Mouse (Mus musculus) A20 (cell line): ENCODE results near the gene Pcdh9.

Source experiments
- DNase-seq: peaks from one replicate; pipeline ENCODE4 v3.0.0-alpha.2; 2011; ENCODE audit warnings: low read depth, low spot score

Gene Pcdh9

DNA sequence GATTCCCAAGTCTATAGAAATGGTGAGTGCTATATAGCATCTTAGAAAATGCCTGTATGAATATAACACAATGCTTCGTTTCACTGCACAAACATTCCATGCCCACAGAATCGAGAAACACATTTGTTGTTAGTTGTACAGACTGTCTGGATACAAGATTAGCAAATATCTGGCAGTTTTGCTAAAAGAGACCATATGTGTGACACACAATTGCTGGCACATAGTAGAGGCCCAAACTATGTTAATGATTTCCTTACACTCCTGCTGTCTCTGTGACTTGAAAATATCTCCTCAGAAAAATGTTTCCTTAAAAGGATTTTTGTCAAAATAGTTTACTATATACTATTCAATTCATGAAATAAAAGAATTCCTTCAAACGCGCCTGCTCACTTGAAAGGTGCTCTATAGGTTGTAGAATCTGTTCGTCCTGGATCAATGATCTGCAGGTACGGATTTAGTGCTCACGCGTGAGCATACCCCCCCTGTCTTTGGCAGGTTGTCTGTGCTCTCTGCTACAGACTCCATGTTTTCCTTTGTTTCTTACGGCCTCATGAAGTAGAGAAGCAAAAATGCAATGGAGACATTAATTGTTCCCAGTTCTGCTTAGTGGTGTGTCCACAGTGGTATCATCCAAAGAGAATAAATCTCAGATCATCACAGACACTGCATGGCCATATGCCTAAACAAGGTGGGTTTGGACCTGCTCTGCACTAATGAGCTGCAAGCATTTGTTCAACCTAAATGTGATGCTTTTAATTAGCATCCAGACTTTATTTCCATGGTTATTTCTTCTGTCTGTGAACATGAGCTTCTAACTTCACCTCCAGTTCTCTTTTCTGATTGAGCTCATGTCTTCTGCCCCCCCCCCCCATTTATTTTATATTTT, 707.6 kb downstream of the Pcdh9 start:
- DNase-seq: no peak

DNA sequence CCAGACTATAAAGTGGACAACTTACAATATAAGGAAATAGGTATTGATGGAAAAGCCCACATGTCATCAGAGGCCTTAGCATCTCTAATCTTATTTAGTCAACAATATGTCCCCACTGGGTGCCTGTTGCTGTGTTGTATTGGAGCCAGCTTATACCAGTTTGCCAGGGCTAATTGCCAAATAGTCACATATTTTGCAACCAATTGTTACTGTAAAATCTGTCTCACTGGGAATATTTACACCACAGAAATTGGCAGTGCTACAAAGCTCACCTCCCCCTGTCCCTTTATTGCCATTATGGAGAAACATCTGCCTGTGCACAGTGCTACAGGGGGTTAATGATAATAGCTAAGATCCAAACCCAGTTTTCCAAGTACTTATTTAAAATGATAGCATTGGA, 721.3 kb downstream of the Pcdh9 start:
- no peak for DNase-seq

DNA sequence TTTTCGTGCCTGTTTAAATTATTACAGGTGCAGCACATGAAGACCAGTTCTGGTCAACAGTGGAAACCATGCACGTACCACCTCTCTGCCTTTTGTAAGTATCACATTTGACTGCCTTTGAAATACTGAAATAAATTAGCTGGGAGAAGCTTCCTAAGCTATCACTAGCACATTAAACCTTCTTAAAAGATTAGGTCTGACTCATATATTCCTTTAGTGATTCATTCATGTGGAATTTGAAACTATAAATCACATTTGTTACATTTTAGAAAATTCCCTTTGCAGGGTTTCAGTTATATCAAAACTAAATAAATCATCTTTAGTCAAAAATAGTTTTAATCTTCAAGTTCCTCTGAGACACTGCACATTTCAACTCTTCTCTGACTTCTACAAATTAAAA, 722.1 kb downstream of the Pcdh9 start:
- no peak for DNase-seq

DNA sequence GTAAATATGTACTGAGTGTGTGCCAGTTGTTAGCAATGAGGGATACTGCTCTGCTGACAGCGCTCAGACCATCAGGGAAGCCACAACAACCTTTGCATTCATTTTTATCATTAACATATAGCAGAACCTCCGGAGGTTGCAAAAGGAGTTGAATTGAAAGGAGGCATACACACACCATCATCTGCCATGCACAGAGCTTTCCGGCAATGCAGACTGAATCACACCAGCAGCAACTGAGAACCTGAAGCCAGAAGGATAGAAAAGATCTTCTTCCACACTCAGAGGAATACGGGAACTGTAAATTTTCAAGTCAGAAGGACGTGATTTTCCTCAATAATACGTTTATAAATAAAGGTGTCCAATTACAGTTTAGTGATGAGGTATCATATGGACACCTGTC, 747.1 kb downstream of the Pcdh9 start:
- DNase-seq: no peak

DNA sequence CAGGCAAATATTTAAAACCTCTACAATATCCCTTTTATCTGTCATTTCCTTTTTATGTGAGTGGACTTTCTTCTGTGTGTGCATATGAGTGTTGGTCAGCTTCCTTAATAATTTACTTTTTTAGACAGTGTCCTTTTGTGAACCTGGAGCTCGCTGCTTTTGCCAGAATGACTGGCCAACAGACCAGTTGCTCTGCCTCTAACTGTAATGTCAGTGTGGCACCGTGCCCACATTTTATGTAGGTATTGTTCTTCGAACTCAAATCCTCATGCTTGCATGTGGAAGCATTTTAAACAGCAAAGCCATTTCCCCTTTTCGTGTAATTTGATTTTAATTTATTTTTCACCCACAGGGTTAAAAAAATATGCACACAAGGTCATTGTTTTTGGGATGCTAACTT, 748.4 kb downstream of the Pcdh9 start:
- no peak for DNase-seq

DNA sequence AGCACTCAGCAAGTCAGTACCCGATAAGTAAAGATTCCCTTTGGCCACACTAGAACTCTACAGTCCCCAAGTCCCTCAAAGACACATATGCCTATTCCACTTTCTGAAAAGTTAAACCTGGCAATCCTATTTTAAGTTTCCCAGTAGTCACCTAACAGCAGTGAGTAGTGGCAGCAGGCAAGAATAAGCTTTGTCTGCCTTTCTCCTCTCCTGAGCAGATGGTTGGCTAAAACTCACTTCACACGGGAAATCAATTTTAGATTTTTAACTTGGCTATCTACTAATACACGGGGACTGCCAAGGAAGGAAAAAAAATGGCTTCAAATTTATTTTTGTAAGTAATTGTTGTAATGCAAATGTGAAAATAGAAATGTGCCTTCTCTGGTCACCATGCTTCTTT, 763.5 kb downstream of the Pcdh9 start:
- no peak for DNase-seq

DNA sequence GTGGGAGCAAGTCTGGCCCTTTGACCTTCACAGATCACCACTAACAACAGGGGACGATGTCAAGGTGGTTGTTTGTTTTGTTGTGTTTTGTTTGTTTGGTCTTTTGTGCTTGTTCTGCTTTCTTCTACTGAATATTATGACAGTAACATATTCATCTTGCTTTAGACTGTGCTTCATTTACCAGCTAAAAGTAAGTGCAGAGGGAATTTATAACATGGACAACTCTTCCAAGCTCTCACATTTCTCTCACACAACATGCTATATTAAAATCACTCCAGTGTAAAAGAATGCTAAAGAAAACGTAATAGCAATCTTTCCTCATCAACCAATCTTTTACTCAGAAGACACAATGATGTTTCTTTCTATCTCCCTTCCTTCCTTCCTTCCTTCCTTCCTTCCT, 787.7 kb downstream of the Pcdh9 start:
- no peak for DNase-seq

DNA sequence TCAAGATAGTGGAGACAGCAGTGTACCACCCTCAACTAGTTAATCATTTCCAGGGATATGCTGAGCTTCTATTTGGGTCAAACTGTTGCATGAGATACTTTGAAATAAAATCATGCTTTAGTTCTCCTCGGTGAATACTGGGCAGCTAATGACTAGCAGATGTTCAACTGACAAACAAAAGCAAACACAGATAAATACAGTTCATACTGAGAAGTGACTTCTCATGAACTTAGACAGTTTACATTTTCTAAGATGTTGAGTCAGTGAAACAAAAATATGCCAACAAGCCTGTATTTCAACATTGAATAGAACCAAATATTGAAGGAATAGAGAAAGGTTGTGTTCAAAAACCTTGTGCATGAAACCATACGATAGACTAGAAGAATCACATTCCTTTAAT, 795.4 kb downstream of the Pcdh9 start:
- no peak for DNase-seq

DNA sequence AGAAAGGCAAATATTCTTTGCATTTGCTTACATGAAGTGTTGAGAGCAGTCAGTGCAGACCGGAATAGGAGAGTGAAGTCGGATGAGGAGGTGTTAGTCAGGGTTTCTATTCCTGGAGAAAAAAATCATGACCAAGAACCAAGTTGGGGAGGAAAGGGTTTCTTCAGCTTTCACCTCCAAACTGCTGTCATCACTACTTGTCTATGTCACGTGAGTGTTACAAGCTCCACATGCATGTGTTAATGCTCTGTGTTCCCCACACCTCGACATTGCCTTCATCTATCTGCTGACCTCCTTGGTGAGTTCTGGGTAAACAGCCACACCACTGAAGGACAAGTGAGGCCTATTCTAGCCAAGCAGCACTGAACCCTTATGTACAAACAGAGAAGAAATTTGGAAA, 797.7 kb downstream of the Pcdh9 start:
- DNase-seq: no peak

DNA sequence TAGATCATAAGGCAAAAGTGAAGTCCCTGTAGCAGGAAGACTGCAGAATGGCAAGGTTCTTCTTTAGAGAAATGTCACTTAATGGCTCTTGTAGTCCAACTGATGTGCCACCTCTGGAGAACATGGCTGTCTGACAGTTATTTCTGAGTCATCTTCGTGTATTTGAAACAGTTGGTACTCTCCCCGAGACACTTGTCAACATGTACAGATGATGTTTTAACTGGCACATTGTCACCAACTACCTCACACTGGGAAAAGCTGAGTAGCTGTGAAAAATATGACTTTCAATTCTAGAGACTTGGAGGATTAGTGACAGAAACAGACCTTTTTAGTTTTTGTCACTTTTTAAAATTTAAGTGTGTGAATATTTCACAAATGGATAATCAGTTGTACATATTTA, 804.8 kb downstream of the Pcdh9 start:
- DNase-seq: no peak

DNA sequence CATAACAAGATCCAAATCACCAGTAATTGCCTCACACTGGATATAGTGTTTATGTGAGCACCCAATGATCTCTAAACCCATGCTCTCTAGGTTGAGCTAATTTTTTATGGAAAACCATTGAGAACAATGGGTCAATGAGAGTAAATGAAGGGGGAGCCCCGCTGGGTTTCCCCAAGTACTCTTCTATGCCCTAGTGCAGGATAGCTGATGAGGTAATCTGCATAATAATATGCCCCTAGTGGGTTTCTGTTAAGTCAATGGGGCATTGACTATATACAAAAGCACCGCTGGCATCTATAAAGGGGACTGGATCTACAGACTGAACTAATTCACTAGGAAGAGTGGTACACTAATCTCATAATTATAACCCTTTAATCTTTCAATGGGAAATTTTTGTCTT, 807.3 kb downstream of the Pcdh9 start:
- no peak for DNase-seq

DNA sequence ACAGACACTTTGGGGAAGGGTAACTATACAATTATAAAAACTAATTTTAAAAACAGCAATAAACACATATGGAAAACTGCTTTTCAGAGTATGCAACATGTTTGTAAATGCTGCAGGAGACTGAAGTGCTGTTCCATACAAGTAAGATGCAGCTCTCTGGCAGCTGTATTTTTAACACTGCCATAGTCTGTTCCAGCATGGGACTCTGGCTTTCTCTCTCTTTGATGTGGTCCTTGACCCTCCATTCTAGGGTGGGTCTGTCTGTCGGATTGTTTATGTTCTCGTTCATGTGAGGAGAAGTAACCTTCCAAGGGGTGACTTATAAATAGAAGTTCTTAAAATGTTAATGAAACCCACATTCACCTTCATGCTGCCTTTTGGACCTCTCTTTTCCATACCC, 809.6 kb downstream of the Pcdh9 start:
- DNase-seq: no peak

DNA sequence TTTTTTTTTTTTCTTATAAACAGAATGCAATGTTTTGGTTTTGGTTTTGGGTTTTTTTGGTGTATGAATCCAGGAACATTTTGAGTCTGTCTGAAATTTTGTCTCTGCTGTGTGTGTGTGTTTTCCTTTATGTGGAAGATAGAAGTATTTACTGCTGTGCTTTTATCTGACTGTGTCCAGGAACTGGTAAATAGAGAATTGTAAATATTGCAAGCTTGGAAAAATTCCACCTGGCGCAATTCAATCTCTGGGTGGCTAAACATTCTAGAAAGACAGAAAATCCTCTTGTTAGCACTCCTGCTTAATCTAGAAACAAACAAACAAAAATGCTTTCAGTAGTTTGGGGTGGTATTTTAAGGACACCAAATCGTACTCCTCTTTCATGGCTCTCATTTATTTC, 814.7 kb downstream of the Pcdh9 start:
- no peak for DNase-seq

DNA sequence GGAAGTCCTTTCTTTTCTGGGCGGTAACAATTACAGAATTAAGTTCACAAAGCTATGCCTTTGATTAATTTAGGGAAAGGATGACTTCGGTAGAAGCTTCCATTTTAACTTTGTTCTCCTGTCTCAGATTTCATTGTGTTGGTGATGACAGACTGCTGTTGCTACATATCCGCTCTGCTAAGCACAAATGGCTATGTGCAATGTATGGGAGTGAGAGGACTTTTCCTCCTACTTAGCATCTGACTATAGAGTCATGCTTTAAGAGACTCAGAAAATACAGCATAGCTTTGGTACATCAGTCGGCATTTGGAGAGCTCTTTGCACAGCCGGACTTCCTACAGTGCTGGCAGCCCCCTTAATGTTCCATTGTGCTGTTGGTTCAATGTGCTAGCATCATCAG, 818.1 kb downstream of the Pcdh9 start:
- no peak for DNase-seq

DNA sequence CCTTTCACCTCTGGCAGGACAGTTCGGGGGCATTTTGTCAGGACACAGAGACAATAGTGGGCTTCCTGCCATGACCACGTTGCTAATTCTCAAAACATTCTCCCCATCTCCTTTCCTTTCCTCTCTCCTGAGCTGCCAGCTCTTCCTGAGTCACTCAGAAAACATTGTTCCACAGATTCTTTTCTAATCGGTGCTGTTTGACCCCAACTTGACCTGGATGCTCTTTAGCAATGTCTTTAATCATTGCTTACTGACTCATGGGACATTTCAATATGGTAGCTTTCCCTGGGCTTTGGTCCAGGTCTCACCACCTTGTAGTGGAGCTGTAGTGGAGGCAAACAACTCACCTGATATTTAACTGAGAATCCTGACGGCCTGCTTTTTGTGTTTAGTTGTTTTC, 820.3 kb downstream of the Pcdh9 start:
- no peak for DNase-seq

DNA sequence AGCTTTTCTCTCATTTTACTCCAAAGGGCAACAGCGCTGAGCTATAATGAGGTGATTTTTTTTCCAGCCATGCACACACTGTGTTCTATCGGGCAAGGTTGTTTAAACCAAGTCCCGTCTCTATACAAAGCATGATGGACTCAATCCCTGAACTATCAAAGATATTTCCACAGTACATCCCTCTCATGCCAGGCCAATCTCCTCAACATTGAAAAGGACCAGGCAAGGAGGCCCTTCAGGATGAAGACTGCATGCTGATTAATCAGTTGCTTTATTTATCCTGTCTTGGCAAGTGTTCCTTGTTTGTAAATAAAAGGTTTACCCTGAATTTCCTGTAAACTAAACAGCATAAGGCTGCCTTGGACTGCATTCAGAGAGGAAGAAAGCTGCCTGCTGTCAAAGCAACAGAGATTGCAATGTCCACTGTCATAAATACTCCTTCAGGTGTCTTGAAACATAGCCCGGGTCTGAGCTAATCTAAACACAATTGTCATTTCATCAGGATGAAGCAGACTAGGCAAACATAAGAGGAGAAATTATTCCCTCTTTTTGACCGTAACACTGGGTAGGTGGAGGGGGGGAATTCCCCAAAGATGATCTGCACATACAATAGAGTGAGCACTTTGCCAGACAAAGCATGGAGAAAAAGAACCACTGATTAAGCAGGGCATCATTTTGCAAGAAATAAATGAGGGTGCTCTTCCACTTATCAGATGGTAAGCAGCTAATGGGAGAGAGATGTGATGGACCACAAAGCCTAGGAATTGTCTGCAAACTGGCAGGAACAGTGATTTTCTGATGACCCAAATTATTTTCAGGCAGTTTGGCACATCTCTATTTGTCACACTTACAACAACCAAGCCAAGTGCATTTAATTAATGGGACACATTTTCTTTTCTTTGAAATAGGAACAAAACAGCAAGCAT, 822.8 kb downstream of the Pcdh9 start:
- DNase-seq: no peak

DNA sequence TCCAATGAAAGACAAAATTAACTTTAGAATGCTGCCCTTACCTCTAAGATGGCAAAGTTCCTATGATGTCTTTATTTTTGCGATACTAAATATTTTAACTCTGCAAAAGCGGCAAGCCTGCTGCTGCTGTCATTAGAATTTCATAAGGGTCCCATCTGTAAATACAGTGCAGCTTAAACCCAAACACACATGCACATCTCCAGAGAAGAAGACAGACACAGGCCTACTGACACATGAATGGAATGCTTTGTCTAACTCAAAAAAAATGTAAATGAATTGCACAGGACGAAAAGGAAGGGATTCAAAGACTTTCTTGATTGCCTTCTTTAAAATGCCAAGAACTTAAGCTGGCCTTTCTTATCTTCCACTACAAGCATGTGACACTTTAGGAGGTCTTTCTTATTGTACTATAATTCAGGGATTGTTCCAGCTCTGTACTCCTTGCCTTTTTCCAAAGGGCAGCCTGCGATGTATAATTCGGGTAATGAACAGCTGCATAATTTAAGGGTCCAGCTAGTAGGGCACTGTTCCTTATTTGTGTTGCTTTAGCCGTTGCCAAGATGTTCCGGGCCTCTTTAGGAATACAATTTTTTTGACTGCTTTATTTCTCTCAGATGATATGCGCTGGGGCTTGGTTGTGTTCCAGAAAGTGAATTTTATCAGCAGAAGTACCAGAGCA, 823.6 kb downstream of the Pcdh9 start:
- no peak for DNase-seq

DNA sequence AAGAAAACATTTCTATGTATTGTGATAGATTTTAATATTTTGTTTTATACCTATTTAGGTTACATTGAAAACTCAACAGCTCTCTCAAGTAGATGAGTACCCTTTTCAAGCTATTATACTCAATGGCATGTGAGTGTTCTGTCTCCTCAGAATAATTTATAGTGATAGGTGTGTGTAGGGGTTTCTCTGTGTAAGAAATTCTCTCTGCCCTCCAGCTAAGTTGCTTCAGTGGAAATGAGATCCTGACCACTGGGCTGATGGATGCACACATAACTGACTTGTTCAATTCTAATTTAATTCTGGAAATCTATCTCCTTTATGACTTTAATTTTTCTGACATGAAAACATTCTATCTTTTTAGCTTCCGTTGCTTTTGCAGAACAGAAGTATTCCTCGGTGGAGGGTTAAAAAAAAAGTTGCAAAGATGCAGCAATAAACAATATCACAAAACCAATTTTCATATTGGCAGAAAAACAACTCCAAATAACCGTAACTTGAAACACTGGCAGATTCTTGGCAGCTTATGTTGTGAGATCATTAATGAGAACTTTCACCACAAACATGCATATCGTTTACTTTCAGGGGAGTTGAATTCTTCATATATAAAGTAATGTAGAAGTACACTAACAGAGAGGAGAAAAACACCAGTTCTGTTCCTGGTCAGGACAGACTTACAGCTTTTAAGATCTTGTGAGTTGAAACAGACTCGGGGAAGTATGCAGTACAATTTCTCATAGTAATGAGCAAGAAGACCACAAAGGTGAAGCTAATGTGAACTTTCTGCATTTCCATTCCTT, 828.5 kb downstream of the Pcdh9 start:
- no peak for DNase-seq

DNA sequence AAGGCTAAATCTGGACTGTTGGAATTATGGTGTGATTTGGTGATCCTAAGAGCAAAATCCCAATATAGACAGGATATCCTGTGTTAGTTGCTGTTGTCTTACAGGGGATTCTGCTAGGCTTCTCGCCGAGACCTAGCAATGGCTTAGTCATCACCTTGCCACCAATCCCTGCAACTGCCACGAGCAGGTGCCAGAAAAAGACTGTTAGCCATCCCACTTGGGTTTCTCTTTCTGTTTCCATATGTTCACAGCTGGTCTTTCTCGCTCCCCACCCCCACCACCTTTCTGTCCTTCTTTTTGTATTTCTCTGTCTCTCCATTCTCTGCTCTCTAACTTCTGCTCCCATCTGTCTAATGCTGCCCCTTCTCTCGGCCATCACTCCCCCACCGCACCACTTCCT, 831.7 kb downstream of the Pcdh9 start:
- no peak for DNase-seq

DNA sequence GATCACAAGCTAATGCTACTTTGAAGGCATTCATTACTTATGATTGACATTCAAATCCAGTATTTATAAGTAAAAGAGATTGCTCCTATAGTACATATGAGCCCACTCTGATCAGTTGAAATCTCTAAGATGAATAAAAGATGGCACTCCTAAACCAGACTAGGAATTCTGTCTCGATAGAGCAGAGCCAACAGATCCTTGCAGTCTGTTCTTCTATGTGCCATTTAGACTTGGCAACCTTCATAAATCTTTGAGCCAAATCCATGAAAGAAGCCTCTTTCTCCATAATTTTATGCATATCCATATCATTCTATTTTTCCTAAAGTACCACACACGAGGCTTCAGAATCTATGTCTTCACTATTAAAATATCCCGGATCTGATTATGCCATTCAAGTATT, 834.5 kb downstream of the Pcdh9 start:
- no peak for DNase-seq

DNA sequence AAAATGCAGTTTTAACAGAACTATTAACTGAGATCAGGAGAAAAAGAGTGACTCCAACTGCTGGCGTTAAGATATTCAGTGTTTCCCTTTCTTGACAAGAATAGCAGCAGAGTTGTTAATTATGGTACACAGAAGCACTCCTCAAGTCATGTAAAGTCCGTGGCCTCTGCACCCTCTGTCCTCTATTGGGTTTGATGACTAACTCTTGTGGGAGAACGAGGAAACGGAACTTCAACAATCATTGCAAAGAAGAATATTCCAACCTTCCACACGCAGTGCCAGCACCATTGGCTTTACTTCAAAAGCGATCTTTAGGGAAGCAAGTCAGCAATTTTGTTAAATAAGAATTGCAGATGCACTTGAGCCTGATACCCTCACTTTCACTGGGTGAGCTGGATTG, 849.9 kb downstream of the Pcdh9 start:
- no peak for DNase-seq
